Mouse (Mus musculus): Measurements from ENCODE around the gene Sars2.

DNA sequence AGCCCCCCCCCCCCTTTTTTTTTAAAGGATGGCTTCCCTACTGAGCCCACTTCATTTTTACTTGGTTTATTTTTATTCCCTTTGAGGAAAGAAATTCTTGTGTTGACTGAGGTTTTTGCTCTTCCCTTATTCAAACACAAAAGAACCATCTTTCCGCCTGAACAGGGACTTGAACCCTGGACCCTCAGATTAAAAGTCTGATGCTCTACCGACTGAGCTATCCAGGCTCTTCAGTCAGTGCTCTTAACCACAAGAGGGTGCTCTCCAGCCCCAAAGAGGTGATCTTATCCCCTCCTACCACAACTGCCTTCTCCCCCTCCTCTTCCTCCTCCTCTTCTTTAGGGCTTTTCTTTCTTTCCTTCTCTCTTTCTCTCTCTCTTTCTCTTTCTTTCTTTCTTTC, 52.0 kb downstream of the Sars2 start:
- TF ChIP-seq POLR2A (IDR thresholded peaks at IDR 0.05; ENCODE audit: low read depth, low read length): no peak
- TF ChIP-seq CTCF (IDR thresholded peaks at IDR 0.05; ENCODE audit: extremely low read depth, insufficient read length, insufficient replicate concordance, low read depth, low read length): no peak

All from small intestine, adult 2 months (tissue).